ENCODE assay signal across 7 mouse cellular contexts in the genomic region with DNA sequence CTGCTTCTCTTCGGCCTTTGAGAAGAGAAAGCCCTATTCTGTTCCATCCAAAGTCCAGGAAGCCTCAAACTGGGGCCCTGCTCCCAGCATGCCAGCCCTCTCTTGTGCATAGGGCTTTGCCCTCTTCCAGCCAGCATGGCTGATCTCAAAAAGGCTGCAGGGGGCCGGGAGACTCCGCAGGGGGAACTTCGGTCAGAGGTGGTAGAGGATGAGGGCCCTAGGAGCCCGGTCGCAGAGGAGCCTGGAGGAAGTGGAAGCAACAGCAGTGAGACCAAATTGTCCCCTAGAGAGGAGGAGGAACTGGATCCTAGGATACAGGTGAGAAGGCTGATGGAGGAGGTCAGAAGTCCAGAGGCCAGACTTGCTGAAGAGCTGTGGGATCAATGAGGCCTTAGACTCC. TPM values are rescaled to one million over a fixed set of nuclear protein-coding genes. Genes with fewer than 3 reads are reported as not detected.
DNase-seq lines count a peak whose midpoint lies in the region; ATAC-seq and TF ChIP-seq lines count a peak whose summit lies in the region.

No protein-coding gene starts in this region.

- peaks cover 6% of the 10 kb centered on the region; the same call in 1 of the 2 replicates for H3K4me1 ChIP-seq in lung, postnatal 0 days (ENCODE audit: insufficient read depth, low read depth, low read length)
- peaks cover 39% of the 10 kb centered on the region for H3K4me1 ChIP-seq in forebrain, embryonic 12.5 days
- peaks cover 14% of the 10 kb centered on the region for H3K4me1 ChIP-seq in limb, embryonic 11.5 days (ENCODE audit: control insufficient read depth, insufficient read depth, low read length)
- peaks cover 16% of the 10 kb centered on the region for H3K4me1 ChIP-seq in small intestine, adult 2 months (ENCODE audit: control insufficient read depth, insufficient read depth, insufficient read length, low read length)

- TF ChIP-seq EP300 in lung, postnatal 0 days (IDR thresholded peaks at IDR 0.05), result no peak

- ATAC-seq in lung, postnatal 0 days, result no peak
- no peak for ATAC-seq in forebrain, embryonic 12.5 days (ENCODE audit: low FRiP score)
- ATAC-seq in limb, embryonic 11.5 days (ENCODE audit: insufficient number of reproducible peaks, low FRiP score, low TSS enrichment, low read depth), result no peak

- WGBS in lung, postnatal 0 days, result 80% methylated on average over 6 of the region's 6 CpGs
- 93% methylated on average over 6 of the region's 6 CpGs for WGBS in forebrain, embryonic 12.5 days
- WGBS in limb, embryonic 11.5 days, result 87% methylated on average over 6 of the region's 6 CpGs
- 57% methylated on average over 6 of the region's 6 CpGs for WGBS in small intestine, adult 2 months

- H3K36me3 ChIP-seq in lung, postnatal 0 days (ENCODE audit: insufficient read depth, low read length), result 0 out of 2 replicates have a peak, but pooled peaks cover 4% of the 10 kb centered on the region
- peaks cover 39% of the 10 kb centered on the region for H3K36me3 ChIP-seq in forebrain, embryonic 12.5 days (replicated peaks)
- no peaks in the 10 kb centered on the region for H3K36me3 ChIP-seq in limb, embryonic 11.5 days (ENCODE audit: control insufficient read depth, insufficient read depth, low read length)
- H3K36me3 ChIP-seq in small intestine, adult 2 months (ENCODE audit: control insufficient read depth, insufficient read depth, low read length), result peaks cover 13% of the 10 kb centered on the region

- peak overlapping the region; percentile 66 for H3K4me2 ChIP-seq in lung, postnatal 0 days (replicated peaks; ENCODE audit: low read depth, low read length)
- H3K4me2 ChIP-seq in forebrain, embryonic 12.5 days, result peak overlapping the region; percentile 83
- peak overlapping the region; percentile 96 for H3K4me2 ChIP-seq in limb, embryonic 11.5 days (ENCODE audit: low read depth, severe bottlenecking)

- no peak for DNase-seq in lung, postnatal 0 days (ENCODE audit: low spot score)
- no peak for DNase-seq in lung, postnatal 25 days (ENCODE audit: low spot score)
- DNase-seq in limb, embryonic 11.5 days (ENCODE audit: low spot score), result no peak
- DNase-seq in ovary, postnatal 36 days (ENCODE audit: low spot score), result no peak
- no peak for DNase-seq in urinary bladder, postnatal 10 days (ENCODE audit: low spot score)

- H3K9me3 ChIP-seq in lung, postnatal 0 days (ENCODE audit: low read length), result no peaks in the 10 kb centered on the region
- H3K9me3 ChIP-seq in forebrain, embryonic 12.5 days, result no peaks in the 10 kb centered on the region
- H3K9me3 ChIP-seq in limb, embryonic 11.5 days (ENCODE audit: control insufficient read depth, low read length), result no peaks in the 10 kb centered on the region

- TF ChIP-seq POLR2A in small intestine, adult 2 months (IDR thresholded peaks at IDR 0.05; ENCODE audit: low read depth, low read length), result no peak

- peak overlapping the region; percentile 78 for H3K9ac ChIP-seq in lung, postnatal 0 days (replicated peaks; ENCODE audit: low read depth)
- H3K9ac ChIP-seq in forebrain, embryonic 12.5 days, result peak overlapping the region; percentile 86
- no peak overlapping the region for H3K9ac ChIP-seq in limb, embryonic 11.5 days (ENCODE audit: low read length)

- H3K27me3 ChIP-seq in lung, postnatal 0 days (replicated peaks; ENCODE audit: insufficient read depth, low read length), result no peaks in the 10 kb centered on the region
- no peaks in the 10 kb centered on the region for H3K27me3 ChIP-seq in forebrain, embryonic 12.5 days
- H3K27me3 ChIP-seq in limb, embryonic 11.5 days (ENCODE audit: control insufficient read depth, insufficient read depth, low read length), result no peaks in the 10 kb centered on the region
- H3K27me3 ChIP-seq in small intestine, adult 2 months (ENCODE audit: control insufficient read depth, insufficient read depth, low read length), result no peaks in the 10 kb centered on the region

- H3K4me3 ChIP-seq in lung, postnatal 0 days (ENCODE audit: low read depth, low read length), result peak overlapping the region; percentile 79; the same call in 1 of the 2 replicates
- peak overlapping the region; percentile 89 for H3K4me3 ChIP-seq in forebrain, embryonic 12.5 days (replicated peaks)
- peak overlapping the region; percentile 79 for H3K4me3 ChIP-seq in limb, embryonic 11.5 days (ENCODE audit: low read depth, low read length)
- H3K4me3 ChIP-seq in small intestine, adult 2 months (ENCODE audit: low read depth, low read length), result peak overlapping the region; percentile 88

- no peak overlapping the region for H3K27ac ChIP-seq in lung, postnatal 0 days (ENCODE audit: low read length)
- H3K27ac ChIP-seq in forebrain, embryonic 12.5 days, result no peak overlapping the region
- H3K27ac ChIP-seq in limb, embryonic 11.5 days (replicated peaks; ENCODE audit: low read depth, low read length), result no peak overlapping the region
- H3K27ac ChIP-seq in small intestine, adult 2 months (ENCODE audit: insufficient read depth, low read depth, low read length), result no peak overlapping the region

- no peak for TF ChIP-seq CTCF in lung, postnatal 0 days (IDR thresholded peaks at IDR 0.05)
- no peak for TF ChIP-seq CTCF in small intestine, adult 2 months (IDR thresholded peaks at IDR 0.05; ENCODE audit: extremely low read depth, insufficient read length, insufficient replicate concordance, low read depth, low read length)

RNA-seq across cellular contexts. Expression of a gene that starts 1.0 kb away (rescaled TPM):
- polyA plus RNA-seq in lung, postnatal 0 days (2015; fragmentation: Nextera tagmentation; extraction: Ambion mirVana), result 33.7 and 38.0 TPM in 2 replicates
- polyA plus RNA-seq in forebrain, embryonic 12.5 days (2016; fragmentation: Nextera tagmentation; extraction: Ambion mirVana), result 45.2 and 51.0 TPM in 2 replicates
- polyA plus RNA-seq in limb, embryonic 11.5 days (2014; fragmentation: Nextera tagmentation; extraction: Ambion mirVana), result 27.0 and 27.7 TPM in 2 replicates
- 14.9 and 22.7 TPM in 2 replicates for polyA plus RNA-seq in small intestine, adult 2 months (2012; rRNA removed)

RNA-seq across cellular contexts. Expression of a gene that starts 1.4 kb away (rescaled TPM):
- polyA plus RNA-seq in lung, postnatal 0 days (2015; fragmentation: Nextera tagmentation; extraction: Ambion mirVana), result 32.0 and 34.7 TPM in 2 replicates
- 37.7 and 40.4 TPM in 2 replicates for polyA plus RNA-seq in forebrain, embryonic 12.5 days (2016; fragmentation: Nextera tagmentation; extraction: Ambion mirVana)
- polyA plus RNA-seq in limb, embryonic 11.5 days (2014; fragmentation: Nextera tagmentation; extraction: Ambion mirVana), result 24.6 and 28.2 TPM in 2 replicates
- polyA plus RNA-seq in small intestine, adult 2 months (2012; rRNA removed), result 17.5 and 17.8 TPM in 2 replicates

RNA-seq across cellular contexts. Expression of a gene that starts 24.7 kb away (rescaled TPM):
- polyA plus RNA-seq in lung, postnatal 0 days (2015; fragmentation: Nextera tagmentation; extraction: Ambion mirVana), result 5.6 and 7.1 TPM in 2 replicates
- polyA plus RNA-seq in forebrain, embryonic 12.5 days (2016; fragmentation: Nextera tagmentation; extraction: Ambion mirVana), result 29.3 and 30.1 TPM in 2 replicates
- polyA plus RNA-seq in limb, embryonic 11.5 days (2014; fragmentation: Nextera tagmentation; extraction: Ambion mirVana), result 12.5 and 14.2 TPM in 2 replicates
- 14.1 and 15.8 TPM in 2 replicates for polyA plus RNA-seq in small intestine, adult 2 months (2012; rRNA removed)

RNA-seq across cellular contexts. Expression of a gene that starts 47.3 kb away (rescaled TPM):
- not detected in 2 replicates for polyA plus RNA-seq in lung, postnatal 0 days (2015; fragmentation: Nextera tagmentation; extraction: Ambion mirVana)
- not detected in 2 replicates for polyA plus RNA-seq in forebrain, embryonic 12.5 days (2016; fragmentation: Nextera tagmentation; extraction: Ambion mirVana)
- polyA plus RNA-seq in limb, embryonic 11.5 days (2014; fragmentation: Nextera tagmentation; extraction: Ambion mirVana), result not detected in 2 replicates
- polyA plus RNA-seq in small intestine, adult 2 months (2012; rRNA removed), result 1,520 and 2,382 TPM in 2 replicates

RNA-seq across cellular contexts. Expression of a gene that starts 56.9 kb away (rescaled TPM):
- 0.16 and 0.17 TPM in 2 replicates for polyA plus RNA-seq in lung, postnatal 0 days (2015; fragmentation: Nextera tagmentation; extraction: Ambion mirVana)
- polyA plus RNA-seq in forebrain, embryonic 12.5 days (2016; fragmentation: Nextera tagmentation; extraction: Ambion mirVana), result not detected in 2 replicates
- polyA plus RNA-seq in limb, embryonic 11.5 days (2014; fragmentation: Nextera tagmentation; extraction: Ambion mirVana), result not detected in 2 replicates
- 0.28 and 0.71 TPM in 2 replicates for polyA plus RNA-seq in small intestine, adult 2 months (2012; rRNA removed)
